Mouse (Mus musculus) cerebellum, adult 18-20 months (tissue): Measurements from ENCODE around the gene Snx17.
A peak's percentile ranks its signal among the peaks of the same experiment; 100 is the strongest.

Experiments used
- DNase-seq, 2 experiments: peaks; one replicate each; pipeline ENCODE4 v3.0.0; 2021

Gene Snx17

DNA sequence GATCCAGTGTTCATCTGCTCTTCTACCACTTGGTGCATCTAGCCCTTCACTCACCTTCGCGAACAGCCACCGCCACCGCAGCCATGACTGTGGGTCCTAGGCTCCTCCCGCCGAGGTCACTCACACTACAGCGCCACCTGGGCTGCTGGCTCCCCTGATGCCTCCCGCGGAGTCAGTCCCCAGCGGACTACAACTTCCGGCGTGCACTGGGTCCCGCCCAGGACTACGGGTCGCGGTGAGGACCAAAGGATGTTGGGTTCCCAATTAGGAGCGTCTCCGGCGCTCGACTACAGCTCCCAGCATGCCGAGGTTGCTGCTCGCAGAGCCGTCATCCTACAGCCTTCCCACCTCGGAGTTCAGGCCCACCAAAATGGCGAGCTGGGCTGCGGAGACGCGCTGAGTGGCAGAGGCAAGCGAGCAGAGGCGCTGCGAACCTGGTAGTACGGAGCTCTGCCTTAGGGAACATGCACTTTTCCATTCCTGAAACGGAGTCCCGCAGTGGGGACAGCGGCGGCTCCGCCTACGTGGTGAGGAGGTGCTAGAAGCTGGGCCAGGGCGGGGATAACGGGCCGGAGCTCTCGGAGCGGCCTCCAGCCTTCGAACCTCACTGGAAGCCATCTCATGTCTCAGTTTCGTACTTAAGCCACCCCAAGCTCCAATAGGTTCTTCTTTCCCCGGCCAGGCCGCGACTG, at the start of gene Snx17, which contains the start of gene Eif2b4:
Gene Snx17, plus strand, starts transcription at position 289 of the 692 bp plus-strand sequence.
Gene Eif2b4, minus strand, starts transcription at position 492 of the 692 bp plus-strand sequence.
- DNase-seq: peak; percentile 99 to 100

GRCm38 (mm10) chr5:31149781-31150180, 43.2 kb upstream of the Snx17 start:
- DNase-seq: peak; percentile 20 to 30

DNA sequence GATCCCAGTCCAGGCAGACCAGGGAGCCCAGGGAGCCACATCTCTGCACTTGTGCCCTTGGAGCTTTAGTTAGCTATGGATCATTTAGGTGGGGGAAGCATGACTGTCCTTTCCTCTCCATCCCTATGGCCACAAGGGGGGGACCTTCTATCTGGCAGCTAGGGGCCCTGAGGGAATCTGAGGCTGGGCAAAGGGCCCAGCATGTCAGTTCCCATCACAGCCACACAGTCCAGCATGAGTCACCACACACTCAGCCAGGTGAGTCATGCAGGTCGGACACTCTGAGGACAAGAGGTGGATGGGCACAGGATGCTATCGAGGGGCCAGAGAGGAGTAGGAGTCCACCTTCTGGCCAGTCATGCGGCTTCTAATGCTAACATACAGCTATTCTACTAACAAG, 41.3 kb upstream of the Snx17 start:
- DNase-seq: peak; percentile 65 to 74

DNA sequence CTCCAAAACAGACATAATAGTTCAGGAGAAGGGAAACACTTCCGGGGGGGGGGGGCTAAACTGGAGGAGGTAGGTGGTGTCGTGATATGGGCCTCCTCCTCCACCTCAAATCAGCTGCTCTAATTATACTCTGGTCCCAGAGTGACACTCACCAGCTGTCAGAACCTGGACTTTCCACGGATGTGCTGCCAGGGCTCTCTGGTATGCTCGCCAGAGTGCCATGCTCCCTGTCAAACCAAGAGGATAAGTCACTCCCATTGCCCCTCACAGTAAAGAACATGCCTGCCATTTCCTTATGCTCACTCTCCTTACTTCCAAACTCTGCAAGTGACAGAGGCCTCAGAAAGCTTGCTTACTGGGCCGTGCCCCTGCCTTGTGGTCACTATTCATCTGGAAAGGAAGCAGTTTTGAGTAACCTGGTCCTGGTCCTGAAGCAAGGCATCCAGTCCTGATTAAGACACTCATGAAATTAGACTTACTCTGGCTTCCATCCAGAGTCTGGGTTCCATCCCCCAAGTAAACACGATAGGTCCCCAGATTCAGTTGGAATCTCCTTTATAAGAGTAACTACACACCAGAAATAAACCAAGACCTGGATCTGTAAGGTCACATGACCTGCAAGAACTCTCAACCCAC, 39.4 kb upstream of the Snx17 start:
- DNase-seq: no peak

DNA sequence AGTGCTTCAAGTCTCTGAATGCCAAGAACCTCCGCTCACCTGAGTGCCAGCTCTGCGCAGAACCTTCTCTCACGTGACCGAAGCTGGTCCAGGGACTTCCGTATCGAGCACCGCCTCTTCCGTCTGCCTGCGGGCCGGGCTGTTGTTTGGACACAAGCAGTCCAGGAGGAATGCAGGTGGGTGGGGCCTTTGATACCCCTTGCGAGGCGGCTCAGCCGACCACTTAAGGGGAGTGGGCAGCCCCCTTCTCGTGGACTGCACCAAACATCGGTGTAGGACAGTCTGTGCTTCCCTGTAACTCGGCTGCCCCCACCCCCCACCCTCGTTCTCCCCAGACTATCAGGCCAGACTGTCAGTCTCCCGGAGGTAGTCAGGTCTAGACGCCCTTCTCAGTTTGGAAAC, 38.9 kb upstream of the Snx17 start, which contains the start of gene Mpv17:
Gene Mpv17, minus strand, starts transcription at position 100 of the 402 bp plus-strand sequence.
- peak; percentile 83 to 89 for DNase-seq

DNA sequence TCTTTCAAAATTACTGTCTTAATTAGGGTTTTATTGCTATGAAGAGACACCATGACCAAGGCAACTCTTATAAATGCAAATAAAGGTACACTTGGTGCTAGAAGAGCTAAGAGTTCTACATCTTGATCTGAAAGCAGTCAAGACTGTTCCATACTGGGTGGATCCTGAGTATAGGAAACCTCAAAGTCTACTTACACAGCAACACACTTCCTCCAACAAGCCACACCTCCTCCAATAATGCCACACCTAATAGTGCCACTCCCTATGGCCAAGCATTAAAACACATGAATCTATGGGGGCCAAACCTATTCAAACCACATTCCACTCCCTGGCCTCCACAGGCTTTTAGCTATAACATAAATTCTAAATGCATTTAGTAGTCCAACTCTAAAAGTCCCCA, 30.6 kb upstream of the Snx17 start:
- no peak for DNase-seq

DNA sequence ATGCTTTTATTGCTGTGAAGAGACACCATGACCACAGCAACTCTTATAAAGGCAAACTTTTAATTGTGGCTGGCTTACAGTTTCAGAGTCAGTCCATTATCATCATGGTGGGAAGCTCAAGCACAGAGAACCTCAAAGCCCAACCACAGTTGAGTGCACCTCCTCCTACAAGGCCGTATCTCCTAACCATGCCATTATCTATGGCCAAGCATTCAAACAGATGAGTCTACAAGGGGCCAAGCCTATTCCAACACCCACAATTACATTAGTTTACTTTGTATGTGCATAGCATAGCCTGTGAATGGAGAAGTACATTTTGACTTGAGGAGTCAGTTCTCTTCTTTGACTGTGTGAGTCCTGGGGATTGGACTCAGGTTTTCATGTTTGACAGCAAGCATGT, 28.1 kb upstream of the Snx17 start:
- no peak for DNase-seq

- DNase-seq: no peak
Measured at GRCm38 (mm10) chr5:31168630-31169029, 24.4 kb upstream of the Snx17 start.

DNA sequence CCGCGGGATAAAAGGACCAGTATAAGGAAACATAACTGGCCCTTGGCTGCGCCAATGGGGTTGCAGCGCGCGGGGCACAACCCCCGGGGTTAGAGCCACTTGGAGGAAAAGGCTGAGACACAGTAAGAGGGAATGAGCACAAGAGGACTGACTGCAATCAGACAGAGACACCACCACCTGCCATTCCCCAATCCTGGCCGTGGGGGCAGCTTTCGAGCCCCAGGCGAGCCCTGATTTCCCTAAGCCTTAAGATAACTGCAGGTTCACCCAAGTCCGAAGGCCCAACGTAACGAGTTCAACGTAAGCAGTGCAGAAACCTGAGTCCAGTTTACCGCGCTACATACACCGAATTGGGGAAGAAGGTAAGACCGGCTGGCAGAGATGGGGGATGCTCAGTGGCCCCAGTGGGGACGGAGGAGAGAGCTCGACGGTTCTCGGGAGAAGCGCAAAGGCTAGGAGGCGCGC, 13.7 kb upstream of the Snx17 start:
- no peak for DNase-seq

DNA sequence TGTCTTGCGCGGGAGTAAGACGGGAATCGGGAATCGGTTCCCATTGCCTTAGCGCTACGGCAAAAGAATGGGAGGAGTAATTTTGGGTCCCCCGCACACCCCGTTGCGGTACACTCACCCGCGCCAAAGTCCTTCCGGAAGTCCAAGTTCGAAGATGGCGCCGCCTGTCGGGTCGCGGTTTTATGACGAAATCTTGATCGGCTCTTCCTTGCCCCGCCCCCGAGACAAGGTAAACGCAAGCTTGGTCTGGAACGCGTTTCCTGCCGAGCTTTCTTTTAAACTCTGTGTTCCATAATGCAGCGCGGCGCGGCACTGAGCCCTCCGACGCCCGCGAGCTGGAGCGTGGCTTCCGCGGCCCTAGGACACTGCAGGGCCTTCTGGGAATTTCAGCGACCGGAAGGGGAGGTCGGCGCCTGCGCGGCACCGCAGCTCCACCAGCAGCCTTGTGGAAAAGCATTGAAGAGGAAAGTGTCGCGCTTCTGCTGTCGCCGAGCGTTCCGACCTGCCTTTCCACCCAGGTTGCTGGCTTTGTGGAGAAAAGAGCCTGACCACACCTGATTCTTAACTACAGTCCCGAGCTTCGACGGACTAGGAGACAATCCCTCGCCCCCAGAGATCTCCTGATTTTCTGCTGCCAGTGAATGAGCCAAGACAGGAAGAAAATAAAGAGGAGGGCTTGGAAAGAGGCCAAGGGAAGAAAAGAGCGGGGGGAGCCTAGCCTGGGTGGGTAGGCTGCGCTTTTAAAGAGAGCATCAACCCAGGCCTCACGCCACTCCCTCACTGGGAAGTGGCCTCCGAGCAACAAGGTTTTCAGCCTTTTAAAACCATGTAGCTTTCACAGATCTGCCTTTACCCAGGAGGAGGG, 13.0 kb upstream of the Snx17 start, which contains the start of the genes Gm29609 and Gtf3c2:
Gene Gm29609, minus strand, starts transcription at position 146 of the 865 bp plus-strand sequence.
Gene Gtf3c2, minus strand, starts transcription at position 379 of the 865 bp plus-strand sequence.
- peak; percentile 97 for DNase-seq

GRCm38 (mm10) chr5:31181183-31181770, 11.8 kb upstream of the Snx17 start:
- DNase-seq: no peak

- no peak for DNase-seq
Measured at GRCm38 (mm10) chr5:31183678-31184077, 9.3 kb upstream of the Snx17 start.

DNA sequence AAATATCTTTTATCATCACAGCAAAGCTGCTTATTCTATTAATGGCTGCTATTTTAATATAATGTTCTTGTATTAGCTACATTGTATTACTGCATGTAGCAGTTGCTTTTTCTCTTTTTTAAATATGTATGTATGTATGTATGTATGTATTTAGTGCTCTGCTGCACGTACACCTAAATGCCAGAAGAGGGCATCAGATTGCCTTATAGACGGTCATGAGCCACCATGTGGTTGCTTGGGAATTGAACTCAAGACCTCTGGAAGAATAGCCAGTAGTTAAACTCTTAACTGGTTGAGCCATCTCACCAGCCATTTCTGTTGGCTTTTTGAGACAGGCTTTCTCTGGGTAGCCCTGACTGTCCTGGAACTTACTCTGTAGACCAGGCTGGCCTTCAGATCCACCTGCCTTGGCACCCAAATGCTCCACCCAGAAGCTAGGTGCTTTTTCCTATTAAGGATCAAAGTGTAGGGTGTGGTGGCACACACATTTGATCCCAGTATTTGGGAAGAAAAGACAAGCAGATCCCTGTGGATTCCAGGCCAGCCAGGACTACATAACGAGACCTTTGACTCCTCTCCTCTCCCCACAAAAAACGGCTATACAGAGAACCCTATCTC, 4.7 kb upstream of the Snx17 start:
- DNase-seq: no peak

DNA sequence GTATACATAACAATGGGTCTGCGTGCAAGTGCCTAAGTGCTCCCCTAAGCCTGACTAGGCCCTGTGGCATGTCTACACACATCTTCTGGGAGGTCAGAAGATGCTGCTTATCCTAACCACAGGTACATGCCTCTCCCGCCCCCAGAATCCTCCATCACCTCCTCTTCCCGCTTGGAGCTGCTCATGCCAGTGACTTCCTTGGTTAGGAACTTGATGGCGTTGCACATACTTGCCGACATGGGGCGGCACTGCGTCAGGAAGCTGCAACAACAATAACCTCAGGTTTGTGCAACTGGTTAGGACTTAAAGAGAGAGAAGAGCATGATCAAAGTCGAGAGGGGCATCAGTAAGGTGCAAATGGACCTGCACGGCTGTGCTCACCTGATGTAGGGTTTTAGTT, 2.8 kb upstream of the Snx17 start:
- no peak for DNase-seq

DNA sequence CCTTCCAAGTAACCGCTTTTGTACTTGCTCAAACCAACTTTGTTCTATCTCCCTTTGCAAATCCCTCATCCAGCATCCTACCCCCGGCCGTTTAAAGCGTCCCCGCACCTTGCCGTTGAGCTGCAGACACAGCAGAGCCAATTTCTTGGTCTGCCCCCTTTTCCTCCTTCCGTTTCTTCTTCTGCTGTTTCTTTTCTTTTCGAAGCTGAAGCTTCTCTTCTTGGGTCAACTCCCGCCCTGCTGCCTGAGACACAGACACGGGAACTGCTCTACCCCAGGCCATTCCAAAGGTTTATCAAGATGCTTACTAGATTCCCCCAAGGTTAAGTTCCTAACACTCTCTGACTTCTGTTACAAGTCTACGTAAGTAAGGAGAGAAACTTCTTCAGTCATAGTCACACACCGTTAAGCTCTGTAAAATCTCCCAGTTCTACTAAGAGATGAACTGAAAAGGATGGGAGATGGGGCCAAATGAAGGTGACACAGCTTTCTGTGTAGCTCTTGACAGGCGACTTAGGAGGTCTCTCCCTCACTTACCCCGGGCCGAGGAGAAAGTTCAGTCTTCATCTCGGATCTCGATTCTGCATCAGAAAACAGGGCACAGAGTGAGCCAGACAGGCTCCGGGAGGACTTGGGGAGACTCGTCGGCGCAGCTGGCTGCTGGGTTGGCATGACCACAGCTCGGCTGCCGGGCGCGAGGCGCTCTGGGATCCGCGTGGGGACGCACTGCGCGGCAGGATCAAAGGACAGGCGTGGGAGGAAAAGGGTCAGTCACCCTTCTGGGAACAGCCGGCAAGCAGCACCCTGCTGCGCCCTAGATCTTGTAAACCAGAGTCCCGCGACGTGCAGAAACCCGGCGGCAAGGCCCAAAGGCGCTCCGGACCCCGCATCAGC, 735 bp upstream of the Snx17 start:
- no peak for DNase-seq

GRCm38 (mm10) chr5:31193631-31194281, 729 bp downstream of the Snx17 start:
- DNase-seq: no peak

- DNase-seq: no peak
Measured at GRCm38 (mm10) chr5:31194486-31195485, 1.8 kb downstream of the Snx17 start.

DNA sequence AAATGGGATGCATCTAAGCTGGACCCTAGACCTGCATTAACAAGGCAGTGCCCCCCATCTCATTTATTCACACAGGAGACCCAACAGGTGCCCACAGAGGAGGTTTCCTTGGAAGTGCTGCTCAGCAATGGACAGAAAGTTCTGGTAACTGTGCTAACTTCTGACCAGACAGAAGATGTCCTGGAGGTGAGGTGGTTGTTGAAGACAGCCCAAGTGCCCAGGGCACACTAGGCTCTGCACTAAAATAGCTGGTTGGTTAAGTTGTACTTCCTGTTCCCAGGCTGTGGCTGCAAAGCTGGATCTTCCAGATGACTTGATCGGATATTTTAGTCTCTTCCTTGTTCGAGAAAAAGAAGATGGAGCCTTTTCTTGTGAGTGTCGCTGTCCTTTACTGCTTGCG, 2.6 kb downstream of the Snx17 start:
- DNase-seq: no peak

- DNase-seq: no peak
Measured at GRCm38 (mm10) chr5:31196207-31196606, 3.2 kb downstream of the Snx17 start.
